Mouse (Mus musculus) heart, adult 11 months (tissue): Measurements from ENCODE around the gene Ascc1.
"Not testable (repeated sequence)": the region's sequence is repeated elsewhere in the genome, so short reads cannot be mapped to it uniquely, and the experiment has no call there.

Source experiments
- DNase-seq: peaks from one replicate; pipeline ENCODE4 v3.0.0; 2022

Ascc1 gene

DNA sequence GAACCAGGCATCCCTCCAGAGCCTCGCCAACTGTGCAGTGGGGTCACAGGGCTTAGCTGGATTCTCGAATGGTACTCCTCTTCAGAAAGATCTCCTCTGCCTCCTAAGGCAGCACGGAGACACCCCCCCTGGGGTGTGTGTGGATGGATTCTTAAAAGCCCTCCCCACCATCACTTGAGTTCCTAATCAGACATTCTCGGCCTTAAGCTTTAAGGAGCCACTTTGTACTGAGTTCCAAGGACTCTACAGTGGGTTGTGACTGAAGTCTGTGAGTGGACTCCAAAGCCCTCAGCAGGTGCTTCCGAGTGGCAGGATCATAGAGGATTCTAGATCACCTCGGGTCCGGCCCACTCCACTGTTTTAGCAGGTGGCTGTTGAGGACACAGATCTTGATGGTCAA is 115.9 kb downstream of the Ascc1 start:
- no peak for DNase-seq

DNA sequence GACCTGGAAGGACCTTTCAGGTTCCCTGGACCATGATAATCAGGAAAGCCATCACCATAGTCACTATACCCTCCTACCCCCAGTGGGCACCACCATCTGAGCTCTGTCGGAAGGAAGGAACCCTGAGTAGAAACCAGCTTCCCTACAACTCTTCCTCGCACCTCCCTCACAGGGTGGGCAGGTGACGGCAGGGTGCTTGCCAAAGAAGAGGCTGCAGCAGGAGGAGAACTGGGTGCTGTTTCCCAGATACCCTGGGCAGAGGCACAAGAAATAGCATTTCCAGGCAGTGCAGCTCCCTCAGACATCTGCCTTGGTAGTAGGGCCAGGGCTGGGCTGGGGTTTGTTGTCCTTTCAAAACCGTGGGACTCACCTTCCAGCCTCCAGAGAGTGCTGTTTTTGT is 118.0 kb downstream of the Ascc1 start:
- no peak for DNase-seq

DNA sequence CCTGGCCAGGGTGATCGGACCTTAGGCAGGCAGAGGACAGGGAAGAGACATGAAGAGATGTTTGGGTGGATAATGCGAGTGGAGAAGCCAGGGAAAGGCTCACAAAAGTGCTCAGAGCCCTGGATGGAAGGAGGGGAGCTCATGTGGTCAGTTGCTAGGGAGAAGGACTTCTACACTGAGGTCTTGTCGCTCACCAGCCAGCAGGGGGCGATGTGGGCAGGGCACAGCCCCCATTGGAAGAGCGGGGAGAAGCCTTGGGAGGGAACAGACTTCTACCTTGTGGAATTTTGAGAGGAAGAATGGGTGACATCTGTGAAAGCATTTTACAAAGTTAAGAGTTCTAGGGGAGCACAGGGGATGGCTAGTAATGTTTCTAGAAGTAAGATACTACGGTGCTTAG is 121.5 kb downstream of the Ascc1 start:
- no peak for DNase-seq

DNA sequence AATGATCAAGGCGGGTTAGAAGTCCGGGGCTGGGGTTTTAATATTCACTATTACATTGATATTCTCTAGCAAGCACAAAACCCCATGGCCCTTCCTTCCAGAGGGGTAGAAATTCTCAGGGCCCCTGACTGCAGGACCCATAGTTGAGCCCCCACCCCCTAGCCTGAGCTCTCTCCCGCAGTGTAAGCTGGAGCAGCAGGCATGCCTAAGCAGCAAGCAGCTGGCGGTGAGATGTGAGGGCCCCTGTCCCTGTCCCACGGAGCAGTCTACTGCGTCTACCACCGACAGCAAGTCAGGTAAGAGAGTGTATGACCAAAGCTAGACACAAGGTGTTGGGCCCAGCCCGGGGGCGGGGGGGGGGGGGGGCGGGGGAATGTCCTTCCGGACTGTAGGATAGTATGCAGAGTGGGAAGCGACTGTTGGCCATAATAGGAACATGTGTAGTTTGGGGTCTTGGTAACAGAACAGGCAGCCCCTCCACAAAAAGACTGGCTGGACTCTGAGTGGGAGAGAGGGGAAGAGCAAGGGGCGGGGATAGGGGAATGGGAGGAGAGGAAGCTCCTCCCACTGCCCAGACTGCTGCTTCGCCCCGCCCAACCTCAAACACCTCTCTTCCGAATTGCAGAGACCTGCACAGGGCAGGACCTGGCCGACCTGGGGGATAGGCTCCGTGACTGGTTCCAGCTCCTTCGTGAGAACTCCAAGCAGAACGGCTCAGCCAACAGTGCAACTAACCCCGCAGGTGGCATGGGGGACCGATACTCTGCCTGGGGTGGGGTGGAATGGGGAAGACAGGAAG is 123.1 kb downstream of the Ascc1 start:
- DNase-seq = peak; percentile 89

DNA sequence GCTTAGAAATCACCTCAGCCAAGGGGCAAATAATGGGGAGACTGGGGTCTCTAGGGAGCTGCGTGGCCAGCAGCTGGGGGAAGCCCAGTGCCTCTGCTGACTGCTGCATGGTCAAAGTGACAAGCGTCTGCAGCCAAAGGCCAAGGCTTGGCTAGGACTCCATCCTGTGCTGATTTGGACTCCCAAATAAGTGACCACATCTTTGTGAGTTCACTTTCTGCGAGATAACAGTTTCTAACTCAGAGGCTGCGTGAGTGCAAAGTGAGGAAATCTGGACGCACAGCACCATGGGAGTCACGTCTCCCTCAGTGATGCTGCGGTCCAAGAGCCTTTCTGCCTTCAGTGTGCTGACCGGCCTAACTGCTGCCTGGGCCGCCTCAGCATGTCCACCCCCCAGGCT is 125.7 kb downstream of the Ascc1 start:
- DNase-seq = peak; percentile 97

DNA sequence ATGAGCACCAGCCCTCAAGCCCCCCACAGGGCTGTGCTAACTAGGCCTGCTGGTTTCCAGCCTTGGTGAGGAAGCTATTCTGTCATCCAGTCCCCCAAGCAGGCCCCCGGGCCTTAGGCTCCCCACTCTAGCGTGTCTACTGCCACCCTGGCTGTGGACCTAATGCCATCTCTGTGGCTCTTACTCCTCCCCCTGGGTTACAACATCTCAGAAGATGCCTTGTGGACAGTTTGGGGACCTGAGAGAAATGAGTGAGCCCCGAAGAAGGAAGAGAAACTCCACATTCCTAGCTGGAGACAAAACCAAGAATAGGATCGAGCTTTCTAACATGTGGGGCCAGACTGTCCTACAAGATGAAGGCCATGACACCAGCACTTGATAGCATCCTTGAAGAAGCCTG is 127.9 kb downstream of the Ascc1 start:
- DNase-seq = no peak

DNA sequence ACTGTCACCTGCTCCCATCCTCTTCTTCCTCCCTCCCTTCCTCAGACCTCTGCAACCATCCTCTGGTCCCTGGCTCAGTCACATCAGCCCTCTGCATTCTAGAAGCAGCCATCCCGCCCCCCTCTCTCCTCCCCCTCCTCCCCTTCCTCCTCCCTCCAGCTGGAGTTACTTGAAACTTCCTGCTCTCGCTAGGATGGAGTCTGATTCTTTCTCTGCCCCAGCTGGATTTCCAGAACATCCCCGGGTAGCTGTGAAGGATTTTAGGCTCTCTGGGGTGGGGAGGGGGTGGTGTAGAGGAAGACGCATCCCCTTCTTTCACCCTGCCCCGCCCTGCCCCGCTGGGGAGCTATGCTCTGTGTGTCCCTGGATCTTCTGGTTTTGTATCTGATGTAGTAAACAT is 130.9 kb downstream of the Ascc1 start:
- no peak for DNase-seq

DNA sequence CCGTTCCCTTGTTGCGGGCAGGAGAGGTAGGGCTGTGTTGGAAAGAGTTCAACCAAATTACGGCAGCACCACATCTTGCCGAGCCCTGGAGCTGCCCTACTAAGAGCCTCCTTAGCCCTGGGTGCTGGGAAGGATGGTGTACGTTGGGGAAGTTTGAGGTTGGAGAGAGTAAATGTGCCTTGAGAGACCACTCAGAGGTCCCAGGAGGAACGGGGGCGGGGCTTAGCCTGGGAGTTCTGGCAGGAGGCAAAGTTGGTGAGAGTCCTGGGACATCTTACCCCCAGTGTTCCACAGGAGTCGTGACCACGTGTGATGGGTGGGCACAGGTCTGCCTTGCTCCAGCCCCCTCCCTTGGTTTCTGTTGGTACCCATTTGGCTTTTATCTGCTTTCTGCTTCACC is 131.6 kb downstream of the Ascc1 start:
- DNase-seq = no peak

DNA sequence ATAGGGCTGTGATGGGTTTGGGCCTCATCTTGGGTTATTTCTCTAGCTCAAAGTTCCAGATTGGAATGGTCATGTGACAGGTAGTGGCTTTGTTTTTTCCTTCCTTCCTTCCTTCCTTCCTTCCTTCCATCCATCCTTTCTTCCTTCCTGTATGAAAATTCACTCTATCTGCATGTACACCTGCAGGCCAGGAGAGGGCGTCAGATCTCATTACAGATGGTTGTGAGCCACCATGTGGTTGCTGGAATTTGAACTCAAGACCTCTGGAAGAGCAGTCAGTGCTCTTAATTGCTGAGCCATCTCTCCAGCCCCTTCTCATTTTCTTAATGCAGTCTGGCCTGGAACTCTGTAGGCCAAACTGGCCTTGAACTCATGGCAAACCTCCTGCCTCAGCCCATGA is 133.4 kb downstream of the Ascc1 start:
- not testable (repeated sequence) for DNase-seq

DNA sequence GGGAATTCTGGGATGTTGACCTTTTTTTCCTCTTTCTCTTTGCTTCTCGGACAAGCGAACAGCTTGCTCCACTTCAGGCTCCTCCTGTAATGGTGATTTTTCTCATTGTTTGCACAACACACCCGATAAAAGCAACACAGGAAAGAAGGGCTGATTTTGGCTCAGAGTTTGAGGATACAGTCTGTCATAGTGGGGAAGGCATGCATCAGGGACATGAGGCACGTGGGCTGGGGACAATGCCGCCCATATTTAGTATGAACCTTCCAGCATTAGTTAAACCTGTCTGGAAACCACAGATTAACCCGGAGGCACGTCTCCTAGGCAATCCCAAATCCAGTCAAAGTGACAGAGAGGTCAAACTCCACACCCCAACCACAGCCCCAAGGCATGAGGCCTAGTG is 134.3 kb downstream of the Ascc1 start:
- DNase-seq = no peak

DNA sequence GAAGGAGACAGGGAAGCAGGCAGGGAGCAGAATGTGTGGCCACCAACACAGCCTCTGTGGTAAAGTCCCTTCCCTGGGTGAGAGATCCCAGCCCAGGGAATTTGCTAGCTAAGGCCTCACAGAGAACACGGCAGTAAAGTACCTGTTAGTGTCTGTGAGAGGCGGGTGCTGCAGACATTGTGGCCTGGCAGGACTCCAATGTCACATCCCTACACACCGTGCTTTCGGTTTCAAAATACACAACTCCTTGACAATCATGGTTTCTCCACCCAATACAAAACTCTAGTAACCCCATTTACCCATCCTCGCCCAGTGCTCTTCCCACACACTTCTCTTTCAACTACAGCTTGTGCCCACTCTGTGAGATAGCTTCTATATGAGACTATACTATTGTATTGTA is 136.1 kb downstream of the Ascc1 start:
- DNase-seq = no peak

DNA sequence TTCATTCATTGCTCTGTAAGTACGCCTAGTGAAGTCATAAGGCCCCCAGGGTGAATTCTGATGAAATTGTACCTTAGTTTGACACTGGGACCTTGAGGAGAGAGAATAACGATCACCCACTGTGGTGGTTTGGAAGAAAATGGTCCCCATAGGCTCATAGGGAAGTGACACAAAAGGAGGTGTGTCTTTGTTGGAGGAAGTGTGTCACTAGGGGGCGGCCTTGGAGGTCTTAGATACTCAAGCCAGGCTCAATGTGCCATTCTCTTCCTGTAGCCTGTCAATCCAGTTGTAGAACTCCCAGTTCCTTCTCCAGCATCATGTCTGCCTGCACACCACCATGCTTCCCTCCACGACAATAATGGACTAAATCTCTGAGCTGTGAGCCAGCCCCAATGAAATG is 138.1 kb downstream of the Ascc1 start:
- DNase-seq = no peak

DNA sequence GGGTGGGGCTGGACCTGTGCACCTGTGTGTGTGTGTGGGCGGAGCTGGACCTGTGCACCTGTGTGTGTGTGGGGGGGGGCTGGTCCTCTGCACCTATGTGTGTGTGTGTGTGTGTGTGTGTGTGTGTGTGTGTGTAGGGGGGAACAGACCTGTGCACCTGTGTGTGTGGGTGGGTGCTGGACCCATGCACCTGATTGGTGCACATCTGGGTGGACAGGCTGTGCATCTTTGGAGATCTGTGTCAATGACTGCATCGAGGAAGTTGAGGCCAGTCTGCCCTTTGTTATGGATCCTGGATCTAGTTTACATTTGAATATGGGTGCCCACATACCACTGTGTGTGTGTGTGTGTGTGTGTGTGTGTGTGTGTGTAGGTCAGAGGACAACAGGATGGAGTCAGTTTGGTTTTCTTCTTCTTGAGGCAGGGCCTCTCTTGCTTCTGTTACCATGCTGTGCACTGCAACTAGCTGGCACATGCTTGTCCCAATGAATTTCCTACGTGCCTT is 139.1 kb downstream of the Ascc1 start:
- no peak for DNase-seq

DNA sequence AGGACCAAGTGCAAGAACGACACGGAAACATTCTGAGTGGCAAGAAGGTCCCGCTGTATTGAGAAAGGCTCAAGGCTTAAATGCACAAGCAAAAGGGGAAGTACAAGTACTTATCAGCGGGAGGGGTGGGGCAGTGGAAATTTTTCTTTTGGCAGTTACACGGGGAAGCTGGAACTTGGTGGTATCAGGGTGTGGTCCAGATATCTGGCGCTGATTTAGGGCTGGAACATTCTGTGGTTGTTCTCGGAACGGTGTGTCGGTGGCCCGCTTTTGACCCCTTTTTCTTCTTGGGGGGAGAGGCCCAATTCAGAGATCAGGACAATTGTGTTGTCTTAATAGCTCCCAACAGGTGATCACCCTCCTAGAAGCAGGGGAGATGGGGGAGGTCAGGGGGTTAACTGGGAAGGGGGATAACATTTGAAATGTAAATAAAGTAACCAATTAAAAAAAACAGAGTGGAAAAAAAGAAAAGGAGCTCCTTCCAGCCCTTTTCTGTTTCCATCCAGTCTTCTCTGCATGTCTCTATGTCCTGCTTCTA is 145.0 kb downstream of the Ascc1 start:
- DNase-seq = peak; percentile 96

DNA sequence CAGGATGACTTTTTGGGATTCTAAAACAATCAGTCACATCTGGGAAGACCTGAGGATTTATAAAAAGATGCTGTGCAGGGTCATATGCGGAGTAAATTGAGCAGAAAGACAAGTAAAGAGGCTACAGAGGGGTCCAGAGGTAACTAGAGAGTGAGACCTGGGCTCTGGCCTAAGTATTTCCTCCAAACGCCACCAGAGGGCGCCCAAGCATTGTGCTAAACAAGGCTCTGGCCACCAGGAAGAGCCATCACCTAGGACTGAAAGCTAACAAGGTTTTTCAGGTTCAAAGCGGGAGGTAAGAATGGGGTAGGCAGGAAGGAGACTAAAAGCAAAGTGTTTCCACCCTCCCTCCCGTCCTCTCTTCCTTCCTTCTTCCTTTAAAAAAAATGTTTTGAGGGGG is 145.5 kb downstream of the Ascc1 start:
- peak; percentile 95 for DNase-seq
